Mouse (Mus musculus) megakaryocyte, embryonic 14.5 days (primary cell): ENCODE measurements around the gene Atf6b.

ENCODE experiments used
- FLI1 ChIP-seq: IDR thresholded peaks from 2 replicates; pipeline ENCODE4 v1.6.1; 2012; ENCODE audit warnings: low read length, inconsistent platforms, mixed read lengths
- GATA1 ChIP-seq: IDR thresholded peaks from 3 replicates; pipeline ENCODE4 v1.6.1; 2012; ENCODE audit warnings: mixed read lengths, low read length, inconsistent platforms, borderline replicate concordance

DNA sequence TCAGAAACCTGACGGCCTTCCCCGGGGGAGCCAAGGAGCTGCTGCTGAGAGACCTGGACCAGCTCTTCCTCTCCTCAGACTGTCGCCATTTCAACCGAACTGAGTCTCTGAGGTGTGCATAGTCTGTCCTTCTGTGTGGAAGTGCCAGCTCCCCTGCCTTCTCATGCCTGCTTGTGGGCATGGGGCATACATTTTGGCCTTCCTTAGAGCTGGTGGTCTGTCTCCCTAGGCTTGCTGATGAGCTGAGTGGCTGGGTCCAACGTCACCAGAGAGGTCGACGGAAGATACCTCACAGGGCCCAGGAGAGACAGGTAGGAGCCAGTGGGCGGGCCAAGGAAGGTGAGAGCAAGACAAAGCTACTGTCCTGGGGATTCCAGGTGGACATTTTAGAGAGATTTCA lies 6.0 kb downstream of the Atf6b start:
- no peak for TF ChIP-seq GATA1
- TF ChIP-seq FLI1, result no peak
